Mouse (Mus musculus) hindbrain, embryonic 11.5 days (tissue): ENCODE measurements around the gene Vav2. TPM values are rescaled to one million over a fixed set of nuclear protein-coding genes. Genes with fewer than 3 reads are reported as not detected.
A peak's percentile ranks its signal among the peaks of the same experiment; 100 is the strongest.

Experiments
- ATAC-seq: fragments of 200-750 bp; cut with Nextera tagmentation; 2 replicates; pipeline ENCODE4 v1.8.0; 2017; ENCODE audit warnings: mild to moderate bottlenecking, moderate TSS enrichment, moderate library complexity; ENCODE audit not compliant: low FRiP score
- DNase-seq: peaks from one replicate; pipeline ENCODE4 v3.0.0-alpha.2; 2015; ENCODE audit warnings: low spot score
- H3K27ac ChIP-seq: fragments of 300-500 bp; sonication (generic); 2 replicates; pipeline ENCODE4 v1.5.1; 2014; ENCODE audit warnings: mild to moderate bottlenecking, low read depth, low read length
- H3K27me3 ChIP-seq: fragments of 300-500 bp; sonication (generic); 2 replicates; pipeline ENCODE4 v1.6.1; 2014; ENCODE audit warnings: mild to moderate bottlenecking, low read length, moderate library complexity, mixed read lengths; ENCODE audit not compliant: control insufficient read depth, insufficient read depth
- H3K36me3 ChIP-seq: fragments of 300-500 bp; sonication (generic); 2 replicates; pipeline ENCODE4 v1.6.1; 2014; ENCODE audit warnings: mild to moderate bottlenecking, low read length, moderate library complexity, mixed read lengths; ENCODE audit not compliant: control insufficient read depth, insufficient read depth
- H3K4me1 ChIP-seq: fragments of 300-500 bp; sonication (generic); replicated peaks from 2 replicates; pipeline ENCODE4 v1.6.1; 2014; ENCODE audit warnings: low read length, mixed read lengths; ENCODE audit not compliant: control insufficient read depth, insufficient read depth
- H3K4me2 ChIP-seq: fragments of 300-500 bp; sonication (generic); replicated peaks from 2 replicates; pipeline ENCODE4 v1.6.1; 2014; ENCODE audit warnings: mild to moderate bottlenecking, low read depth, low read length
- H3K4me3 ChIP-seq: fragments of 300-500 bp; sonication (generic); 2 replicates; pipeline ENCODE4 v1.5.1; 2014; ENCODE audit warnings: low read depth, low read length
- H3K9ac ChIP-seq: fragments of 300-500 bp; sonication (generic); 2 replicates; pipeline ENCODE4 v1.6.1; 2014; ENCODE audit warnings: low read depth, low read length
- H3K9me3 ChIP-seq: fragments of 300-500 bp; sonication (generic); 2 replicates; pipeline ENCODE4 v1.6.1; 2016; ENCODE audit warnings: low read length; ENCODE audit not compliant: control insufficient read depth
- WGBS: fragments of 180-500 bp; shearing (Covaris S2); extraction: QIAGEN DNeasy Blood & Tissue Kit; methylation state at CpG from one replicate; pipeline ENCODE4 v1.1.7; 2014; 5-methylcytosine and 5-hydroxymethylcytosine counted together
- polyA plus RNA-seq: library from polyadenylated mRNA; unstranded; fragments of >200 nt; fragmentation: Nextera tagmentation; extraction: Ambion mirVana; gene quantifications from 2 replicates; pipeline ENCODE4 v1.2.1, GENCODE M21; 2014

The Vav2 gene
- polyA plus RNA-seq, 1 experiment from 2014 or later, result 12.9 TPM

GRCm38 (mm10) chr2:27373349-27373748 lies 53.5 kb downstream of the Vav2 start:
- Histone ChIP-seq H3K27me3 (no peaks in the 10 kb centered on the region), H3K36me3 (no peaks in the 10 kb centered on the region), H3K4me2 (no peak overlapping the region), H3K27ac (no peak overlapping the region), H3K4me1 (peaks cover 15% of the 10 kb centered on the region), H3K9me3 (no peaks in the 10 kb centered on the region), H3K4me3 (no peak overlapping the region), H3K9ac (no peak overlapping the region)
- WGBS, result 52% methylated on average over 12 of the region's 12 CpGs
- ATAC-seq, result no peak
- DNase-seq, result no peak

- Histone ChIP-seq H3K9me3 (no peaks in the 10 kb centered on the region), H3K27me3 (no peaks in the 10 kb centered on the region), H3K27ac (no peak overlapping the region), H3K9ac (no peak overlapping the region), H3K4me2 (no peak overlapping the region), H3K4me1 (no peaks in the 10 kb centered on the region), H3K4me3 (no peak overlapping the region), H3K36me3 (no peaks in the 10 kb centered on the region)
- WGBS, result 96% methylated on average over 2 of the region's 2 CpGs
- no peak for DNase-seq
- ATAC-seq, result no peak
These were observed 55.4 kb downstream of the Vav2 start for GRCm38 (mm10) chr2:27371450-27371849.

GRCm38 (mm10) chr2:27368980-27369379 lies 57.9 kb downstream of the Vav2 start:
- no peaks in the 10 kb centered on the region; the same call in 1 of the 2 replicates for H3K4me1 ChIP-seq
- H3K9me3 ChIP-seq, result no peaks in the 10 kb centered on the region
- H3K27me3 ChIP-seq, result no peaks in the 10 kb centered on the region
- no peak overlapping the region for H3K9ac ChIP-seq
- H3K4me3 ChIP-seq, result no peak overlapping the region
- ATAC-seq (no peak), DNase-seq (no peak)
- no peak overlapping the region for H3K4me2 ChIP-seq
- WGBS, result 68% methylated on average over 8 of the region's 8 CpGs
- no peaks in the 10 kb centered on the region for H3K36me3 ChIP-seq
- no peak overlapping the region for H3K27ac ChIP-seq

GRCm38 (mm10) chr2:27365296-27365695 lies 61.5 kb downstream of the Vav2 start:
- Histone ChIP-seq H3K9ac (no peak overlapping the region), H3K36me3 (no peaks in the 10 kb centered on the region), H3K4me1 (peaks cover 11% of the 10 kb centered on the region), H3K4me3 (no peak overlapping the region), H3K9me3 (no peaks in the 10 kb centered on the region), H3K27me3 (no peaks in the 10 kb centered on the region), H3K4me2 (no peak overlapping the region), H3K27ac (no peak overlapping the region)
- no peak for DNase-seq
- WGBS, result 91% methylated on average over 4 of the region's 4 CpGs
- no peak for ATAC-seq

- Histone ChIP-seq H3K36me3 (no peaks in the 10 kb centered on the region), H3K4me1 (peaks cover 11% of the 10 kb centered on the region), H3K9me3 (no peaks in the 10 kb centered on the region), H3K4me2 (no peak overlapping the region), H3K27me3 (no peaks in the 10 kb centered on the region), H3K9ac (peak overlapping the region; percentile 8; the same call in 1 of the 2 replicates), H3K27ac (peak overlapping the region; percentile 90), H3K4me3 (no peak overlapping the region)
- ATAC-seq (peak; percentile 65), DNase-seq (peak; percentile 54)
- 30% methylated on average over 5 of the region's 5 CpGs for WGBS
These were observed 65.0 kb downstream of the Vav2 start for GRCm38 (mm10) chr2:27361786-27362185.

GRCm38 (mm10) chr2:27358461-27358860 lies 68.4 kb downstream of the Vav2 start:
- DNase-seq (no peak), ATAC-seq (no peak)
- no peaks in the 10 kb centered on the region for H3K27me3 ChIP-seq
- H3K27ac ChIP-seq, result no peak overlapping the region
- H3K4me1 ChIP-seq, result peaks cover 22% of the 10 kb centered on the region
- H3K9me3 ChIP-seq, result no peaks in the 10 kb centered on the region
- no peak overlapping the region for H3K9ac ChIP-seq
- WGBS, result 71% methylated on average over 2 of the region's 2 CpGs
- H3K4me3 ChIP-seq, result no peak overlapping the region
- H3K36me3 ChIP-seq, result no peaks in the 10 kb centered on the region
- no peak overlapping the region for H3K4me2 ChIP-seq

- H3K27ac ChIP-seq, result peak overlapping the region; percentile 60
- ATAC-seq (peak; percentile 56; the same call in 1 of the 2 replicates), DNase-seq (peak; percentile 57)
- no peak overlapping the region for H3K4me2 ChIP-seq
- H3K36me3 ChIP-seq, result no peaks in the 10 kb centered on the region
- 37% methylated on average over 4 of the region's 4 CpGs for WGBS
- H3K27me3 ChIP-seq, result no peaks in the 10 kb centered on the region
- no peaks in the 10 kb centered on the region for H3K9me3 ChIP-seq
- H3K9ac ChIP-seq, result no peak overlapping the region
- no peak overlapping the region for H3K4me3 ChIP-seq
- peaks cover 11% of the 10 kb centered on the region; the same call in 1 of the 2 replicates for H3K4me1 ChIP-seq
These were observed 71.1 kb downstream of the Vav2 start for GRCm38 (mm10) chr2:27355684-27356083.

GRCm38 (mm10) chr2:27354610-27355211 lies 72.1 kb downstream of the Vav2 start:
- ATAC-seq (no peak), DNase-seq (no peak)
- Histone ChIP-seq H3K9ac (no peak overlapping the region), H3K9me3 (no peaks in the 10 kb centered on the region), H3K27me3 (no peaks in the 10 kb centered on the region), H3K4me3 (no peak overlapping the region), H3K36me3 (no peaks in the 10 kb centered on the region), H3K27ac (peak overlapping the region; percentile 24; the same call in 1 of the 2 replicates), H3K4me2 (no peak overlapping the region), H3K4me1 (peaks cover 11% of the 10 kb centered on the region; the same call in 1 of the 2 replicates)
- WGBS, result 74% methylated on average over 6 of the region's 6 CpGs

GRCm38 (mm10) chr2:27352720-27353119 lies 74.1 kb downstream of the Vav2 start:
- 80% methylated on average over 8 of the region's 8 CpGs for WGBS
- no peak overlapping the region for H3K9ac ChIP-seq
- peak; percentile 54 for ATAC-seq

More at GRCm38 (mm10) chr2:27352720-27353119, 74.1 kb downstream of the Vav2 start:
- Histone ChIP-seq H3K27me3 (no peaks in the 10 kb centered on the region), H3K9me3 (no peaks in the 10 kb centered on the region), H3K36me3 (no peaks in the 10 kb centered on the region), H3K4me1 (peaks cover 11% of the 10 kb centered on the region; the same call in 1 of the 2 replicates), H3K4me2 (no peak overlapping the region), H3K4me3 (no peak overlapping the region), H3K27ac (no peak overlapping the region; the same call in 1 of the 2 replicates)
- no peak for DNase-seq
